Comparison of ENCODE assay signal across 8 mouse cellular contexts in genomic region chr7:35545881-35546280, GRCm38 (mm10). TPM values are rescaled to one million over a fixed set of nuclear protein-coding genes. Genes with fewer than 3 reads are reported as not detected.
DNase-seq lines count a peak whose midpoint lies in the region; ATAC-seq and TF ChIP-seq lines count a peak whose summit lies in the region.

No protein-coding gene starts in this region.

- 37% methylated on average over 4 of the region's 4 CpGs for WGBS in kidney, postnatal 0 days

- no peaks in the 10 kb centered on the region for H3K9me3 ChIP-seq in kidney, postnatal 0 days (replicated peaks; ENCODE audit: low read length)

- H3K27ac ChIP-seq in kidney, postnatal 0 days = no peak overlapping the region

- no peaks in the 10 kb centered on the region for H3K4me1 ChIP-seq in kidney, postnatal 0 days (replicated peaks; ENCODE audit: insufficient read depth, low read length)

- no peaks in the 10 kb centered on the region for H3K27me3 ChIP-seq in kidney, postnatal 0 days (ENCODE audit: insufficient read depth, low read length)

- H3K9ac ChIP-seq in kidney, postnatal 0 days (ENCODE audit: low read depth, low read length) = no peak overlapping the region

- no peak overlapping the region for H3K4me2 ChIP-seq in kidney, postnatal 0 days (ENCODE audit: low read length)

- peaks cover 18% of the 10 kb centered on the region for H3K36me3 ChIP-seq in kidney, postnatal 0 days (ENCODE audit: insufficient read depth, low read length)

- ATAC-seq in kidney, postnatal 0 days (replicated peaks; ENCODE audit: low FRiP score, low read depth) = peak; percentile 72

- peak; percentile 64 to 66 for DNase-seq in B cell, adult 2 months
- DNase-seq in MEL-GATA-1-ER (ENCODE audit: extremely low read depth, low read depth) (peak; percentile 46), liver (peak; percentile 73)
- DNase-seq in cerebellum, adult 8-10 months = peak; percentile 46
- peak; percentile 23 to 54 for DNase-seq in frontal cortex, postnatal 14 days (ENCODE audit: low spot score in 2 of 2)
- peak; percentile 86 for DNase-seq in kidney, postnatal 0 days (ENCODE audit: low spot score)
- DNase-seq in neural tube, embryonic 10.5 days (ENCODE audit: extremely low spot score, low spot score) = peak; percentile 49
- DNase-seq in thymus, postnatal 25 days = peak; percentile 57

- TF ChIP-seq CTCF in kidney, postnatal 0 days (IDR thresholded peaks at IDR 0.05; ENCODE audit: low read depth) = peak; percentile 89

- no peak overlapping the region for H3K4me3 ChIP-seq in kidney, postnatal 0 days (replicated peaks; ENCODE audit: low read depth, low read length)

RNA-seq across cellular contexts. Expression of gene Tdrd12, which starts 8.3 kb away (rescaled TPM):
- polyA plus RNA-seq in kidney, postnatal 0 days (2015; fragmentation: Nextera tagmentation; extraction: Ambion mirVana) = 0.38 and 0.62 TPM in 2 replicates

RNA-seq across cellular contexts. Expression of gene Nudt19, which starts 10.2 kb away (rescaled TPM):
- polyA plus RNA-seq in kidney, postnatal 0 days (2015; fragmentation: Nextera tagmentation; extraction: Ambion mirVana) = 135 and 138 TPM in 2 replicates

RNA-seq across cellular contexts. Expression of gene Rgs9bp, which starts 39.5 kb away (rescaled TPM):
- polyA plus RNA-seq in kidney, postnatal 0 days (2015; fragmentation: Nextera tagmentation; extraction: Ambion mirVana) = 0.05 and 0.11 TPM in 2 replicates

RNA-seq across cellular contexts. Expression of gene Ankrd27, which starts 40.2 kb away (rescaled TPM):
- 18.5 and 19.5 TPM in 2 replicates for polyA plus RNA-seq in kidney, postnatal 0 days (2015; fragmentation: Nextera tagmentation; extraction: Ambion mirVana)
